Mouse (Mus musculus) cerebellum, postnatal 14 days (tissue): Measurements from ENCODE around the gene Fcgr4.
"Not testable (repeated sequence)": the region's sequence is repeated elsewhere in the genome, so short reads cannot be mapped to it uniquely, and the experiment has no call there.

Experiments used
- DNase-seq, 2 experiments: peaks; one replicate each; pipeline ENCODE4 v3.0.0; 2021; ENCODE audit warnings: mixed read lengths in 2 of 2

Gene Fcgr4

DNA sequence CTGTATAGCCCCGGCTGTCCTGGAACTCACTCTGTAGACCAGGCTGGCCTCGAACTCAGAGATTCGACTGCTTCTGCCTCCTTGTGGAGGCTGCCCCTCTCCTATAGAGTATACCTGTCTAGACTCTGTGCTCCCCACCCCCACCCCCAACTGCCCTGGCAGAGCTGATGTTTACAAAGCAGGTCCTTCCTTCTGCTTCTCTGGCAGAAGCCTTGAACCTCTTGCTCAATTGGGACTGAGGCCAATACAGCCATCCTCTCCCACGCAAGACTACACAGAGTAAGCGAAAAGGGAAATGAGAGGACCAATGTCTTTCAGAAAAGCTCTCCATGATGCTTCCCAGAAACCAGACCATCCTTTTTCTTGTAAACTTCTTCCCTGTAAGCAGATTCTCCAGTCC lies 38.5 kb downstream of the Fcgr4 start:
- no peak for DNase-seq

DNA sequence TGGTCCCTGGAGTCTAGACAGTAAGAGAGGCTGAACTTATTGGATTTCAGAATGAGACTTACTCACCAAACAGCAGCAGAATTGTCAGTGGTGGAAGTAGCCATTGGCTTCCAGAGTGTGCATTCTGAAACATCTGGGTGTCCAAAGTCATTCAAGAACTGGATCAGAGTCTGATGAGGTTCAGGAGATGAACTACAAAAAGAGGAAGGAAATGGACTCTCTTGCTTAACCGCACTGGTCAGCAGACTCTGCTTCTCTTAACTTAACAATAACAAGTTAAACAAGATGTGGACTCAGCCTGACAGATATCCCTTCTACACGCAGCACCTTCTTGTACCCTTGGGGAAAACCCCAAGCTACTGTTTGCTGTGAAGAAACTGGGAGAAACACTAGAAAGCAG lies 40.5 kb downstream of the Fcgr4 start:
- DNase-seq: no peak

DNA sequence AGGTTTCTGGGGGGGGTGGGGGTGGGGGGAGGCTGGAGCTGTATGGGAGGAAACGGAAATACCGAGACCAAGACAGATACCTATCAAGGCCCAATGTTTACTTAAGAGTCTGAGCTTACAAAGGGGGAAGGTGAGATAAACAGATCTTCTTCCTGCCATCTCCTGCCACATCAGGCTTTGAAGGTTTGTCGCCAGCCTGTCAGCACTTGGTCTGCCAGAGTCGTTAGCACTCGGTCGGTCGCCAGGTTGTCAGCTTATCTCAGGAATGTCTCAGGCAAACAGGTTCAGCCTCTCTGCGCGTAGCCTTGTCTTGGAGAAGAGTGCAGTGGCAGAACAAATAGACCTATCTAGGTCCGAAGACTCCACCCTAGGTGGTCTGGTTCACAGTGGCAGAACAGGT lies 41.7 kb downstream of the Fcgr4 start:
- DNase-seq: no peak

DNA sequence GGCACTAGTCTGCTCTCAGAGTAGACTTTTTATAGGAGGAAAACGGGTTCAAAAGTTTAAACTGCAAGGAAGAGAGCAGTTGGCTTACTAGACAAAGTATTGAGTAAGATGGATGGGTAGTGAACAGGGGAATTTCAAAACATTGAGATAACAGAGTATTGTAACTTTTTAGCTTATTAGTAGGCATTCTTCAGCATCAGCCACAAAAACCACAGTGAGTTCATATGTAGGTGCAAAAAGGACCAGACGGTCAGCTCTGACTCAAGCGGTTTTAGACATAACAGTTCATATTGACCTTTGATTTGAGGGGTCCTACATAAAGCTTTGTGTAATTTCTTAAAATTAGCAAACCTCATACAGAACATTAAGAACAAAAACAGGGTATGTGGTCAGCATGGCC lies 42.8 kb downstream of the Fcgr4 start:
- DNase-seq: no peak

DNA sequence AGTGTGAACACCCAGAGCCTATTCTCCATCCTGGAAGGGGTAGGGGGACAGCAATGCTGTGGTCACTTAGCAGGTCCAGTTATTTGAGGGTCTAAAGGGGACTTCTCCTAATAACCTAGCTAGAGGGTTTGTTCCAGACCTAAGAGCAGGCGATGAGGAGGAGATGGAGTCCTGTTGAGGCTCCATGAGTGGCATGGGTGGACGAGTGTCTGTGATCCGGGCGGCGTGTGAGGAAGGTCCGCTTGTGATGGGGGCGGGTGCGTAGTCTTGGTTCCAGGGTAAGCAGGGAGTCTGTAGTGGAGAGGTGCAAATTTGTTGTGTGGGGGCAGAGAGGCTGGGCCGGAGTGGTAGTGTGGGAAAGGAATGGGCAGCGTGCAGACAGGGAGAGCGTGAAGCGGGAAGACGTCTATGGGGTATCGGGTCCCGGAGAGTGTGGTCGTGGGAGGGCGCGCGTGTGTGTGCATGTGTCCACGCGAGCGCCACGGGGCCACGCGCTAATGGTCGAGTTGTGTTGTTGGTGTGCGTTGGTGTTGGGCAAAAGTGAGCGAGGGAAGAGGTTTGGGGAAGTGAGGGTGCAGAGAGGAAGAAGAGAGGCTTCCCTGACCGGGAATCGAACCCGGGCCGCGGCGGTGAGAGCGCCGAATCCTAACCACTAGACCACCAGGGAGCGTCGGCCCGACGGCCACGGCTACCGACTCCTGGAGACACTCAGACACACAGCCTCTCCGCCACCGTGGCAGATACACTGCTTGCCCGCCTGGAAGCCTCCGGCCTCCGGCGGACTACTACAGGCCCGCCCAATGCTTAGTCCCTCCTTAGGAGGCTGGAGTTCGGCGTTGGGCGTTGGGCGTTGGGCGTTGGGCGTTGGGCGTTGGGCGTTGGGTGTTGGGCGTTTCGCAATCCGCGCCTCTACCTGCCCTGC lies 45.1 kb downstream of the Fcgr4 start:
- peak; percentile 56 to 60 for DNase-seq

DNA sequence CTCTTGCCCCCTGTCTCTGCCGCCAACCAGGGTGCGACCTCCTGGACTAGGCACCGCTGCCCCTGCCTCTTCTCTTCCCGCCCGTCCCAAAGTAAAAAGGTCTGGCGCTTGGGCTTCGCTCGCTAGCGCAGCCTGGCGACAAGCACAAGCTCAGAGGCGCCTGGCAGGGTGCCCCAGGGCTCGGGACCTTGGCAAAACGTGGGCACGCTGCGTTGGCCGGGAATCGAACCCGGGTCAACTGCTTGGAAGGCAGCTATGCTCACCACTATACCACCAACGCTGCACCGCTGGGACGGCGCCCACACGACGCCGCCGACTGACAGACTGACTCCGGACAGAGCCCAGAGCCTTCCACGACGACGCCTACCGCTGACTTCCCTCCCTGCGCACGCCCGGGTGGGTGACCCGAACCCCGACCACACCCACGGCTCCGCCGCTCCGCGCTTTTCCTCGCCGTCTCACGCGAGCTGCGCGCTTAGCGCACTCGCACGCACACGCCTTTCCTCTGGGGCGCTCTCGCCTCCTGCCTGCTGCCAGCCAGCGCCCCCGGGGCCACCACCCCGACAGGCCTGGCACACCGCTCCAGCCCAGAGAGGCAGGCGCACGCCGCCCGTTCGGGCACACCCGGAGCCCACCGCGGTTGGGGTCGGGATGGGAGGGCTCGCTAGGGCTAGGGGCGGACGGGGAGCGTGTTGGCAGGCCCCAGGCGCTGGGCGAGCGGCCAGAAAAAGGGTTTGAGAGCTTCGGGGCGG lies 45.9 kb downstream of the Fcgr4 start, which contains the start of gene Fcgr3:
Gene Fcgr3, minus strand, starts transcription at position 445 of the 752 bp plus-strand sequence.
- peak; percentile 84 to 91 for DNase-seq

DNA sequence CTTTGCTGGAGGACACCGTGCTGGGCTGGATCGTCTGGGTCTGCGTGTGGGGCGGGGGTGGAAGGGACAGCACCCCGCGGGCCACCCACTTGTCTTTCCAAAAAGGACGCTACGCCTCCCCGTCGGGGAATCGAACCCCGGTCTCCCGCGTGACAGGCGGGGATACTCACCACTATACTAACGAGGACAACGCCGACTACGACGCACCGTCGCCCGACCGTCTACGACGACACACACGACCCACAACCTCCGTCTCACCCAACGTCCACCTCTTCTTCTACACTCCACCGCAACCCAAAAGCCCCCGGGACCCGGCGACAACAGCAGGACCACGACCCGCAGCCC lies 46.5 kb downstream of the Fcgr4 start:
- DNase-seq: peak; percentile 55 to 79

DNA sequence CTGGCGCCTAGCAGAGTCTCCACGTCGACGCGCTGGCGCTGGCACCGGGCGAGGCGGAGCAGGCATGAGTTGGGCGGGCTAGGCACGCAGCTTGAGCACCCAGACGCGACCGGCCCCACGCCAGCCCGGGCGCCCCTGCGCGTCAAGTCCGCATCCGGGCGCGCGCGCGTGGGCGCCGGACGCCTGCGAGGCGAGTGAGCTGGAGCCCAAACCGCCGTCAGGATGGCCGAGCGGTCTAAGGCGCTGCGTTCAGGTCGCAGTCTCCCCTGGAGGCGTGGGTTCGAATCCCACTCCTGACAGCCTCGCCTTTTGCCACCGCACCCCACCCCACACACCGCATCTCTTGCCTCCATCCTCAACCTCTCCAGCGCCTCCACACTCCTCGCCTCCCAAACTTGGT lies 47.0 kb downstream of the Fcgr4 start:
- DNase-seq: peak in 1 of 2 experiments; percentile 50

DNA sequence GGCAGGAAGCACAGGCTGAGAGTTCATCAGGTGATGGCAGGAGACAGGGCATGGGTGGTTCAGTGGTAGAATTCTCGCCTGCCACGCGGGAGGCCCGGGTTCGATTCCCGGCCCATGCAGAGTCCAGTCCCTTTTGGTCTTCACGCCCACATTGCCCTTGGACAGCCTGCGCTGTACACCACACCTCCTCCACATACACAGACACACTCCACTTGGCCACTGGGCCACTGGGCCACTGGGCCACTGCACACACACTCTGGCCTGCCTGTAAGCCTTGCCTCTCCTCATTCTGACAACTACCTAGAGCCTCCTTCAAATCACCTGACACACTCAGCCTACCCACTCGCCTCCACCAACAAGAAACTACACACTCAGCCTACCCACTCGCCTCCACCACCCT lies 47.9 kb downstream of the Fcgr4 start:
- not testable (repeated sequence) for DNase-seq

DNA sequence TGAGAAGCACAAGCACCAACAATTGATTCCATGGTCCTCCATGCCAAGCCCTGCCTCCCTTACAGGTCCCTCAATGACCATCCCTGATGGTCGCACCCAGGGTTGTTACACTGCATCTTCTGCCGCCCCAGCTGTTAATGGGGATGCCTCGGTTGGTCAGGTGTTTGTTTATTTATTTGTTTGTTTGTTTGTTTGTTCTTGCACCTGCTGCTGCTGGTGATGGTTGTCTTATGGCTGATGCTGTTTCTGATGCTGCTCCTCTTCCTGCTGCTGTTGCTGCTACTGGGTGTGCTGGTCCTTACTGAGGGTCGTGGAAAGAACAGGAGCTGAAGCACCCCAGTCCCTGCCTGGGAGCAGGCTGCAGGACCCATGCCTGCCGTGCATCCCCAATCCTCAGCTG lies 49.2 kb downstream of the Fcgr4 start:
- not testable (repeated sequence) for DNase-seq

DNA sequence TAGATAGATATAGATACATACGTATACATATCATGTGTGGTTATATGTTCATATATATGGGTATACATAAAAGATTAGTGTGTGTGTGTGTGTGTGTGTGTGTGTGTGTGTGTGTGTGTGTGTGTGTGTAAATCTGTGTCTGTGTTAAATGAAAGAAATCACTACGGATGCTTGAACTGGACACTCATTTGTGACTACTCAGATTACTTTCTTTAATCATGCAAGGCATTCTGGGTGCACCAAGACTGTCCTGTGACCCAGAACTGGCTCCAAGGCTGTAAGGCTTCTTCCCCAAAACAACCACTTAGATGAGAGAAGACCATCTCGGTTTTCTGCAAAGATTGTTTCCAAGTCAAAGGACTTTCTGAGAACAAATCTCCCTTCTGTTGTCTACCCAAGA lies 50.8 kb downstream of the Fcgr4 start:
- DNase-seq: not testable (repeated sequence)

DNA sequence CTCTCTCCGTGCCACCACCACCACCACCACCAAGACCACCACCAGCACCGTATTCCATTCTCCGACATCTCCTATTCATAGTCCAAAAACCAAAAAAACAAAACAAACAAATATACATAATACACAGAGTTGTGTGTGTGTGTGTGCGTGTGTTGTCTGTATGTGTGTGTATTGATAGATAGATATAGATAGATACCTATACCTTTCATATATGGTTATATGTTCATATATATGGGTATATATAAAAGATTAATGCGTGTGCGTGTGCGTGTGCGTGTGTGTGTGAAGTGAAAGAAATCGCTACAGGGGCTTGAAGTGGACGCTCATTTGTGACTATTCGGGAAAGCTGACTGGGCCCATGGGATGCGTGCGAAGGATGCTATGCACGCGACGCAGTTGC lies 52.2 kb downstream of the Fcgr4 start:
- not testable (repeated sequence) for DNase-seq

DNA sequence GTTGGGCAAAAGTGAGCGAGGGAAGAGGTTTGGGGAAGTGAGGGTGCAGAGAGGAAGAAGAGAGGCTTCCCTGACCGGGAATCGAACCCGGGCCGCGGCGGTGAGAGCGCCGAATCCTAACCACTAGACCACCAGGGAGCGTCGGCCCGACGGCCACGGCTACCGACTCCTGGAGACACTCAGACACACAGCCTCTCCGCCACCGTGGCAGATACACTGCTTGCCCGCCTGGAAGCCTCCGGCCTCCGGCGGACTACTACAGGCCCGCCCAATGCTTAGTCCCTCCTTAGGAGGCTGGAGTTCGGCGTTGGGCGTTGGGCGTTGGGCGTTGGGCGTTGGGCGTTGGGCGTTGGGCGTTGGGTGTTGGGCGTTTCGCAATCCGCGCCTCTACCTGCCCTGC lies 53.0 kb downstream of the Fcgr4 start:
- not testable (repeated sequence) for DNase-seq

DNA sequence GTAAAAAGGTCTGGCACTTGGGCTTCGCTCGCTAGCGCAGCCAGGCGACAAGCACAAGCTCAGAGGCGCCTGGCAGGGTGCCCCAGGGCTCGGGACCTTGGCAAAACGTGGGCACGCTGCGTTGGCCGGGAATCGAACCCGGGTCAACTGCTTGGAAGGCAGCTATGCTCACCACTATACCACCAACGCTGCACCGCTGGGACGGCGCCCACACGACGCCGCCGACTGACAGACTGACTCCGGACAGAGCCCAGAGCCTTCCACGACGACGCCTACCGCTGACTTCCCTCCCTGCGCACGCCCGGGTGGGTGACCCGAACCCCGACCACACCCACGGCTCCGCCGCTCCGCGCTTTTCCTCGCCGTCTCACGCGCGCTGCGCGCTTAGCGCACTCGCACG lies 53.5 kb downstream of the Fcgr4 start:
- not testable (repeated sequence) for DNase-seq

DNA sequence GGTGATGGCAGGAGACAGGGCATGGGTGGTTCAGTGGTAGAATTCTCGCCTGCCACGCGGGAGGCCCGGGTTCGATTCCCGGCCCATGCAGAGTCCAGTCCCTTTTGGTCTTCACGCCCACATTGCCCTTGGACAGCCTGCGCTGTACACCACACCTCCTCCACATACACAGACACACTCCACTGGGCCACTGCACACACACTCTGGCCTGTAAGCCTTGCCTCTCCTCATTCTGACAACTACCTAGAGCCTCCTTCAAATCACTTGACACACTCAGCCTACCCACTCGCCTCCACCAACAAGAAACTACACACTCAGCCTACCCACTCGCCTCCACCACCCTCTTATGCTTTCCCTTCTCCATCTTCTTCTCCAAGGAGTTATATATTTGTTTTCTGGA lies 55.6 kb downstream of the Fcgr4 start:
- DNase-seq: peak in 1 of 2 experiments; percentile 10

DNA sequence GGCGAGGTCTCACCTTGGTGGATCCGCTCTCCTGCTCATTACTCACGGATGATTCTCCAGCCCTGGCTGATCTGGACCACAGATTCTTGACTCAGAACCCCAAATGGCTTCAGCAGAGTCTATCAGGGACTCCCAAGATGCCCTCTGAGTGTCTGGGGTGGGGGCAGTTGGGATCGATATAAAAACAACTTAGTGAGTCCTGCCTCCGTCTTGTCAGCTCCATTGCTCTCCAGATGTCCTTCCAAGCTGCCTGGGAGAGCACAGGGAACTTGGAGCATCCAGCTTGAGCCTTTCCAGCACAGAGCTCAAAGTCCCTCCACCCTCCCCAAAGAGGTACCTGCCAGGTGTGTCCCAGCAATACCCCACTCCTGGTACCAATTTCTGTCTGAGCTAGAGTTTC lies 57.5 kb downstream of the Fcgr4 start:
- DNase-seq: not testable (repeated sequence)

DNA sequence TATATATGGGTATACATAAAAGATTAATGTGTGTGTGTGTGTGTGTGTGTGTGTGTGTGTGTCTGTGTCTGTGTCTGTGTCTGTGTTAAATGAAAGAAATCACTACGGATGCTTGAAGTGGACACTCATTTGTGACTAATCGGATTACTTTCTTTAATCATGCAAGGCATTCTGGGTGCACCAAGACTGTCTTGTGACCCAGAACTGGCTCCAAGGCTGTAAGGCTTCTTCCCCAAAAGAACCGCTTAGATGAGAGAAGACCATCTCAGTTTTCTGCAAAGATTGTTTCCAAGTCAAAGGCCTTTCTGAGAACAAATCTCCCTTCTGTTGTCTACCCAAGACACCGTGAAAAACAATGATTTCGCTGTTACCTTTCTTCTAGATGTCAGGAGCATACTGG lies 58.5 kb downstream of the Fcgr4 start:
- DNase-seq: not testable (repeated sequence)

DNA sequence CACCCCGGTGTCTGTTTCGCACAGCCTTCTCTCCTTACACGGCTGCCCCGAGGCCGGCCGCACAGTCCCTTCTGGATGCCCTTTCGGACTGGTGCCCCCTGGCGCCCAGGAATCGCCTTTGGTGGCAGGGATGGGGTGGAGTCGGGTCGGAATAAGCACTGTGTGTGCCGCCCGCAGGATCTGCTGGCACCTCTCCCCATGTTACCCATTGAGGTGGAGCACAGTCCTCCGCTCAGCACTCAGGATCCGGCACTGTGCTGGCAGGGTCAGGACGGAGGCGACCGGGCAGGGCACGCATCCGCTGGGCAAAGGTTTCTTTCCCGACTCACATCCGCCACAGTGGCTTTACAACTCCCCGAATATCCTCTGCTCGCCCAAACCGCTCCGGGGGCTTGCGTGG lies 59.2 kb downstream of the Fcgr4 start:
- DNase-seq: peak; percentile 36 to 64

DNA sequence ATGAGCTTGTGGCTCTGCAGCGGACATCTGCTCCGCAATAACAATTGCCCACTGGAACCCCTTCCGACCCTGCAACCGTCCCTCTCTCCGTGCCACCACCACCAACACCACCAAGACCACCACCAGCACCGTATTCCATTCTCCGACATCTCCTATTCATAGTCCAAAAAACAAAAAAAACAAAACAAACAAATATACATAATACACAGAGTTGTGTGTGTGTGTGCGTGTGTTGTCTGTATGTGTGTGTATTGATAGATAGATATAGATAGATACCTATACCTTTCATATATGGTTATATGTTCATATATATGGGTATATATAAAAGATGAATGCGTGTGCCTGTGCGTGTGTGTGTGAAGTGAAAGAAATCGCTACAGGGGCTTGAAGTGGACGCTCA lies 59.7 kb downstream of the Fcgr4 start:
- DNase-seq: not testable (repeated sequence)

DNA sequence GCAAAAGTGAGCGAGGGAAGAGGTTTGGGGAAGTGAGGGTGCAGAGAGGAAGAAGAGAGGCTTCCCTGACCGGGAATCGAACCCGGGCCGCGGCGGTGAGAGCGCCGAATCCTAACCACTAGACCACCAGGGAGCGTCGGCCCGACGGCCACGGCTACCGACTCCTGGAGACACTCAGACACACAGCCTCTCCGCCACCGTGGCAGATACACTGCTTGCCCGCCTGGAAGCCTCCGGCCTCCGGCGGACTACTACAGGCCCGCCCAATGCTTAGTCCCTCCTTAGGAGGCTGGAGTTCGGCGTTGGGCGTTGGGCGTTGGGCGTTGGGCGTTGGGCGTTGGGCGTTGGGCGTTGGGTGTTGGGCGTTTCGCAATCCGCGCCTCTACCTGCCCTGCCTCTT lies 60.6 kb downstream of the Fcgr4 start:
- DNase-seq: not testable (repeated sequence)
